Mouse (Mus musculus) adipocyte (in vitro differentiated cells): ENCODE data around the gene Rhof.

ENCODE experiments used
- DNase-seq: peaks from one replicate; pipeline ENCODE4 v3.0.0-alpha.2; 2016; ENCODE audit warnings: low spot score

Gene Rhof

DNA sequence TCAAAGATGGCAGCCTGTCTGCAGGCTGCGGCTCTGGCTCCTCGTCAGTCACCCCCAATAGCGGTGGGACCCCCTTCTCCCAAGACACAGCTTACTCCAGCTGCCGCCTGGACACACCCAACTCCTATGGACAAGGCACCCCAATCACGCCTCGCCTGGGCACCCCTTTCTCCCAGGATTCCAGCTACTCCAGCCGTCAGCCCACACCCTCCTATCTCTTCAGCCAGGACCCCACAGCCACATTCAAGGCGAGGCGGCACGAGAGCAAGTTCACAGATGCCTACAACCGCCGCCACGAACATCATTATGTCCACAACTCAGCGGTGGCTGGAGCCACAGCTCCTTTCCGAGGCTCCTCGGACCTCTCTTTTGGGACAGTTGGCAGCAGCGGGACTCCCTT is 15.1 kb upstream of the Rhof start:
- DNase-seq = no peak

DNA sequence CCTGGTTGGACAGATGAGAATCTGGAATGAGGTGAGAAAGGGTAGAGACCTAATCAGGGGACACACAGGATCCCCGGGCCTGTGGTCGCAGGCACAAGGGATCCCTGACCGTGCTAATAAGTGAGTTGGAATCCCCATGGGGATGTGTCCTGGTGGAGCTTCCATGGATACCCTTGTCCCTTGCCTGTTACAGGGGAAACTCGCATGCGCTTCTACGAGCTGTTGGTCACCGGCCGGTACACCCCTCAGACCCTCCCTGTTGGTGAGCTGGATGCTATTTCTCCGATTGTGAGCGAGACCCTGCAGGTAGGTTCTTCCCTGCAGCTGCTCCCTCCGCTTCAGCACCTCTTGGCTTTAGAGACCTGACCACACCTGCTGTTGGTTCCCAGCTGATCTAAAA is 13.9 kb upstream of the Rhof start:
- DNase-seq = no peak

DNA sequence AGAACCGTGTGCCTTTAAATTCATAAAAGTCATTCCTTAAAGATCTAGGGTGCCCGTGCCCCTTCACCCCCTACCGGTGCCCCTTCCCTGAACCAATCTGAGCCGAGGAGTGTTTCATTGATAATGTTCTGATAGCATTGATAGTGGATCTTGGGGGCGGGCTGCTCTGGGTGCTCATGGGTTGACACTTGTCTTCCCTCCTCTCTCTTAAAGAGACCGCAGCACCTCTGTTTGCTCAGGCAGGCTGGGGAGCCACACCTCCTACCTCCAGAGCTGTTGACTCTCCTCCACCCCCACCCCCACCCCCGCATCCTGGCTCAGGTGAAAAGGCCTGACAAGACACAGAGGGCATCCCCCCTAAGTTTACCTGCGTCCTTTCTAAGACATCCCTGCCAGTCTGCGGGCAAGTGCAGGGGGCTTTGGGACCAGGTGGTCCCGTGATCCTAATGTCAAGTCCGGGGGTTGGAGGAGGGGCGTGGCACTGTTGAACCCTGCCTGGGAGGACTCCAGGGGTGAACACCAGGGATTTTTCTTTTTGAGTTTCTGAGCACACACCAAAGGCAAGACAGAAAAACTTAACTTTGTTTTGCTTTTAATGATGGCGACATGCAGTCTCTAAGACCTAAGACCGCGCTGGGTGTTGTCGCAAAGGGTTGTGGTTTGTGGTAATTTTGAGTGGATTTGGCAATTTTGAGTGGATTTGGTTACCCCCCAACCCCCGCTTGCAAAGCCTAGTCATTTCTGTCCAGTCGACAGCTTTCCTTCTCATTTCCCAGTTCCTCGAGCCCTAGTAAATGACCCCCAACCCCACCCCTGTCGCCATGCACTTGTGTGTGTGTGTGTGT is 12.5 kb upstream of the Rhof start:
- DNase-seq = no peak

DNA sequence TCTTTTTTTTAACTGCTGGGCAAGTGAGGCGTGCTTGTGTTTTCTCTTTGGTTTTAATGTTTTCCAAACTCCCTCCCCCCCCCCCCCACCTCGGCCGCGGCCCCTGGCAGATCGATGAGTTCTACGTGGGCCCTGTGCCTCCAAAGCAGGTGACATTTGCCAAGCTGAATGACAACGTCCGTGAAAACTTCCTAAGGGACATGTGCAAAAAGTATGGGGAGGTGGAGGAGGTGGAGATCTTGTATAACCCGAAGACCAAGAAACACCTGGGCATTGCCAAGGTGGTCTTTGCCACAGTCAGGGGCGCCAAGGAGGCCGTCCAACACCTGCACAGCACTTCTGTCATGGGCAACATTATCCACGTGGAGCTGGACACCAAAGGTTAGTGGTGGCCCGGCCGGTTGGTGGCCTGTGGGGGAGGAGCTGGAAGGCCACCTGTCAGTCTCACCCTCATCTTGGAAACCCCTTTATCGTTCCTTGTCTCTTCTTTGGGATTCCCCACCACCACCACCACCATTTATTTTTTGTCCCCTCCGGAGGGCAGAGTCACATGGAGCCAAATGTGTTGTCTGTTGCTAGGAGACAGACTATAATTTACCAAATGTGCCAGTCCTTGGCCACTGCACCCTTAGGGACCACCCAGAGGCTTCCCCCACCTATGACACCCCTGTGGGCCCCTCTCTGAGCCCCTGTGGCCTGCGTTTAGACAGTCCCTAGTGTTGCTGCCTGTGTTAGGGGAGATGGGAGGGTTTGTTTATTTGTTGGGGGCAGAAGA is 11.7 kb upstream of the Rhof start:
- DNase-seq = no peak

DNA sequence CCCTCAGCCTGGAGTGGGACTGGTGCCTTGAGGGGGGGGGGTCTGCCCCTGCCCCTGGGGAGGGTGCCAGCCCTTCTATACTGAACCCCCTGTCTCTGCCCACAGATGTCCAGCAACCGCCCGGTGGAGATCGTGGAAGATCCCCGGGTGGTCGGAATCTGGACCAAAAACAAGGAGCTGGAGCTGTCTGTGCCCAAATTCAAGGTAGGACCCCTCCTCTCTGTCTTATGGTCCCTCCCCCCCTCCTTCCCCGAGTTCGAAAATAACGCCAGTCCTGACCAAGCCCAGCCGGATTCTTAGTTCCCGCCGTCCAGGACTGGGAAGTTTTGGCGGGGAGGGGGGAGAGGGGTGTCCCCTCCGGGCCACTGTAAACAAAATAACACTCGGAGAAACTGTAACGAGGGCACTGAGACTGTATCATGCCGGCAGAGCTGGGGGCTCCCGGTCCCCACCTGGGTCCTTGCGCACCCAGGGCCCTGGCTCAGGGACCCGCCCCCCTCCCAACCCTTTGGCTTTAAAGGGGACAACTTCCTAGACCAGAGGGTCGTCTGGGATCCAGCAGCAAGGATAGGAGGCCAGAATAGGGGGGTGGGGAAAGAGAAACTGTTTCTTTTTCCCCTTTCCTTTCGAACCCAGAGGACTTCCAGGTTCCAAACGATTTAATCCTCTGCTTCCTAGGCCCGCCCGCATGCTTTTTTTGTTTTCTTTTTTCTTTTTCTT is 10.9 kb upstream of the Rhof start:
- peak; percentile 60 for DNase-seq

DNA sequence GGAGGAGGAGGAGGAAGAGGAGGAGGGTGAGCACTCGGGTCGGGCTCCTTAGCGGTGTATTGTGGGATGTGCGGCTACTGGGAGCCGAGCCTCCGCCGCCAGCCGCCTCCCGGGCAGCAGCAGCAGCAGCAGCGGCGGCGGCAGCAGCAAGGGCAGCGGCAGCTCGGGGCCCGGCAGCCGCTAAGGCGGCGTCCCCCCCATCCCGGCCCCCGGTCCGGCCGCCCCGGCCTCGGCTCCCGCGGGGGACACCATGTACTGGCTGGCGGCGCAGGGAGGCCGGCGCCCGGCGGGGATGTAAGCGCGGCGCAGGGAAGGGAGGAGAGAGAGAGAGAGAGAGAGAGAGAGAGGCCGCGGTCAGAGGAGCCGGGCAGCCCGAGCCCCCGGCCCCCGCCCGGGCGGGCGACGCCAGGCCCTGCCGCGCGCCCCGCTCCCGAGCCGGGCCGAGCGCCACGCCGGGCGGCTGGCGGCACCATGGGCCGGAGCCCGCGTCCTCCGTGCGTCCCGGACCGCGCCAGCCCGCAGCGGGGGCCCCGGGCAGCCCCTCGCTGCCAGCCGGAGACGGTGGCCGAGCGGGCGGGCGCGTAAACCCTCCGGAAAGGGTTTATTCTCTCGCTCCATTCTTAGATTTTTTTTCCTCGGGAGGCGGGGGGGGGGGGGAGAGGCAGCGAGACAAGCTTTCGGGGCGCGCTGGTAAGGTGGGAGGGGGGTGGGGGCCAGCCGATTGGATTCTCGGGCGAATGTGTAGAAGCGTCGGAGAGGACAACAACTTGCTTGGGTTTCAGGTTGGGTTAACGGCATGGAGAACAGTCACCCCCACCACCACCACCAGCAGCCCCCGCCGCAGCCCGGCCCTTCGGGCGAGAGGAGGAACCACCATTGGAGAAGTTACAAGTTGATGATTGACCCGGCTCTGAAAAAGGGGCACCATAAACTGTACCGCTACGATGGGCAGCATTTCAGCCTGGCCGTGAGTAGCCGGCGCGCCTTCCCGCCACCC is 10.0 kb upstream of the Rhof start, which contains the start of gene Setd1b:
Setd1b (plus strand) TSS at position 33 of the 997 bp plus-strand sequence.
- DNase-seq = peak; percentile 68

DNA sequence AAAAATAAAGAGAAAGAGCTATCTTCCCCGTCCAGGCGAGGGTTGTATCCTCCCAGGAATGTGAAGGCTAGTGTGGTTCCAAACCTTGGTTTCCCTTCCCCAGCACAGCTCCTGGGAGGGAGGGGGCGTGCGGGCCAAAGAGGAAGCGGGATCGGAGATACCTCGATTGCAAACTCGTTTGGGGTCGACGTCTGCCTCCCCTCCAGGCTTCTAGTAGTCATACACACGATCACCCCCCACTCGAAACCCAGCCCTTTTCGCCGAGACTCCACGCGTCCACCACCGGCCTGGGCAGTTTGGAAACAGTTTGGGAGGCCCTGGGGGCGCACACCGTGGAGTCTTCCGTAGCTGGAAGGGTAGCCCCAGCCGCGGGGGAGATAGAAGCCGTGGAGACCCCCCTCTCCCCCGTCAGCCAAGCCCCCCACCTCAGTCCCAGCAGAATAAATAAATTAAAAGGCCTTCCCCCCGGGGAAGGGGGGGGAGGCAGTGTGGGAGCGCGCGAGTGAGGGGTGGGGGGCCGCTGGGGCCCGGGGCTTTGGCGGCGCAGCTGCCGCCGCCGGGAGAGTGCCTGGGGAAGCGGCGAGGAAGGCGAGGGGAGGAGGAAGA is 9.2 kb upstream of the Rhof start:
- no peak for DNase-seq

DNA sequence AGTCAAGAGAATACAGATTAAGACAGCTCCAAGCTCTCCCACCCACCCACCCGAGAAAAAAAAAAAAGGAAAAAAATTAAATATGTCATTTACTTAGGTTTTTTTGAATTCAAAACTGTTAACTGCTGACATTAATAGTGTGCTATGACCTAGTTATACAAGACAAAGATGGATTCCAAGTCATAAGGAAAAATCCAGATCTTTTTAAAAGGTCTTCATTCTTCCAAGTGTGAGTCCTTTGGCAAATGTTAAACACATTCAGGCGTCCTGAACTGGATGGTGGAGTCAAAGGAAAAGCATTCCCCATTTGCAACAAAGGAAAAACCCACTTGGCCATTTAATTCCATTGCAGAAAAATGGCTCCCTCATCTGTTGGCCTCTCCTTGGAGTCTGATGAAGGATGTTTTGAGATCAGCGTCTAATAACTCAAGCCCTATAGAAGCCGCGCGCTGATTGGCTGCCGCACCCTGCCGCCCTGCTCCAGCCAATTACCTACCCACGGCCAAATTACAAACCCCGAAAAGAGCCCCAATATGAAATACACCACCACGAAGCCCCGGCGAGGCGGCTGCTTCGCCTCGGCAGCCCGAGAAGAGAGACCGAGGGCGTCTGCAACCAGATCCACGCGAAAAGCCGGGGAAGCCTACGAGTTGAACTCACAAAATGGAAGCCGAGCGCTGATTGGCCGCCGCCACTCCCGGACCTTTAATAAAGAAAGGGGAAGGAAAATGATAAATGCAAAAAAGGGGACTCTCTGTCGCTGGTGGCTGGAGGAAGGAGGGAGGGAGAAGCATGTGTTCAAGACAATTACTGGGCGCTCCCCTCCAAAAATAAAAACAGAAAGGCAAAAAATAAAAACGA is 8.4 kb upstream of the Rhof start:
- peak; percentile 97 for DNase-seq

DNA sequence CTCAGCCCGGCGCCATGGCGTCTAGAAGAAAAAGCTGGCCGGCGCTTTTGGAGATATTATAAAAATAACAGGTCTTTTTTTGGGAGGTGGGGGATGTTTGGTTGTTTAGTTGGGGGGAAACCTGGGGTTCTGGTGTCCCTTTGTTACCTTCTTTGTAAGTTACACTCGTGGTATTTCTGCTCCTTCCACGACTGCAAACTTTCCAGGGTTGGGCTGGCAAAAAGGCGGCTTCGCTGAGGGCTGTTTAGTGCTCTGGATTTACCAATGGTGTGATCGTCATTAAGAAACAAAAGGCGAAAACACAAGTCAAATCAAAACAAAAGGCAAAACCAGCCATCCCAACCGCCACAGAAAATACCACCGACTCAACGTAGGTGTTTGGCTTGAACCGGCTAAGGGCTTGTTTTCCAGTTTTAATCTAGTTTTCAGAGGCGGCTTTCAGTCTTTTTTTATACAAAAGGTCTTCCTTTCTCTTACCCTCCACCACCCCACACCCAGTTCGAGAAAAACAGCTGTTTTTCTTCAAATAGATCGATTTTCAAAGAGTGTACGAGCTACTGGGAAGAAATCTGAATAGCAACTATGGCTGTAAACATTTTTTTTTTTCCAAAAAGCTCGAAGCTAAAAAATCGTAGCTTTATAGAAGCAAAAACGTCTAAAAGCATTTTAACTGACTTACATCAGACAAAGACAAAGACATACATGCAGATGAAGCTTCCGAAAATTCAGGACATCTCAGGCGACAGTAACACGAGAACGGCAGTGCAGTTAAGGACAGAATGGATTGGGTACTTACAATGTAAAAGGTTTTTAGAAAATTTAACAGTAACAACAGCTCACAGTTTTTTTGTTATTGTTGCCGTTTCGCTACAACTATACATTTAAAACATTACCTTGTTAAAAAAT is 7.5 kb upstream of the Rhof start:
- peak; percentile 74 for DNase-seq

DNA sequence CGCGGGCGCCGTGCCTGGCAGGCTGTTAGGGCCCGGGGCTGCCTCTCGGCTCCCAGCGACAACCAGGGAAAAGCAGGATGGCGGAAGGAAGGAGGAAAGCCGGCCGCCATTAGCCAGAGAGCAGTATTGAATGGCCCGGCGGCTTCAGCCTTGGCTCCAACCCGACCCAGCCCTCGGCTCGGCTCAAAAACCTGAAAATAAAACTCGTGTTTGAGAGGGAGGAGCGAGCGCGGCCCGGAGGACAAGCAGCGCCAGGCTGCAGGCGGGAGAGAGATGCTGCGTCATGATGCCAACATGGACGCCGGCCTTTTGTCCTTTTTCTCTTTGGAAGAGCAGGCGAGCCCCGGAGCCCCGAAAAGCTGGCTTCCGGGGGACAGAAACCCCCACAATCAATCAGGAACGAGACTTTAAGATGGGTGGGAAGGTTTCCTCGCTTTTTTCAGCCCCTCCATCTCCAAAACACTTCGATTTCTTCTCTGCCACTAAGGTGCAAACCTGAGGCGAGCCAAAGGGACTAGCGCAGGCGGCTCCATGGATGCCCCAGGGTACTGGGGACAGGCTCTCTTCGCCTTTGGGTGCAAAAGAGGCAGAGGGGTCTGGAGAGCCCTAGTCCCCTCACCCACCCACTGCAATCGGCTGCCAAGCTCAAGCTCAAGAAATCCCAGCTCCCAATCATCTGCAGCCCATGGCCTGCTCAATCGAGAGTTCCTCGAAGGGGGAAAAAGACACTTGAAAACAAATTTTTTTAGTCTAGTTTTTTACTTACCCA is 6.6 kb upstream of the Rhof start:
- DNase-seq = peak; percentile 92

DNA sequence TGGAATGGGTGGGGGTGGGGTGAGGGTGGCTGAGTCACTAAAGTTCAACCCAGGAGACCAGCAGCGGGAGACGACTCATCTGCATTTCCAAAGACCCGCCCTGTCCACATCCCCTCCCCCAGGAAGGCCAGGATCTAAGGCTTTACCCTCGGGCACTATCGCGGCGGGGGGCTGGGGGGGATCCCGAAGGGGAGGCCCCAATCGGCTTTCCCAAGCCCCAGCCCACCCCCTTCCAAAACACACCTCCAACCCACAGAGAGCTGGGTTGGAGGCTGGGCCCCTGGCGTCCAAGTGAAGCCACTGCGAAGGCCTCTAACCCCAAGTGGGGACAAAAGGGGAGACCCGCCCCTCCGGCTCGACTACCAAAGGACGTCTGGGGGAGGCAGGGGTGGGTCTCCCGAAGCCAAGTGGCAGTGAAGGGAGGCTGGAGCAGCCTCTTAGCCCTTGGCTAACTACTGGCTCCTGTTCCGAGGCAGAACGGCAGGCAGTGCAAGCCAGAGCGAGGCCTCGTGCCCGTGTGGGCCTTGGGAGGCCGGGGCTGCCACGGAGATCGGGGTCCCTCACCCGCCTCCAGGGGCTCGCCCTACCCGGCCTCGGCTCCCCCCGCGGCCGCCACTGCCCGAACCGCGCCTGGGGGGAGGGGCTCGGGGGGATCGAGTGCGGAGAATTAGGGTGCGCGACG is 5.9 kb upstream of the Rhof start:
- peak; percentile 96 for DNase-seq

DNA sequence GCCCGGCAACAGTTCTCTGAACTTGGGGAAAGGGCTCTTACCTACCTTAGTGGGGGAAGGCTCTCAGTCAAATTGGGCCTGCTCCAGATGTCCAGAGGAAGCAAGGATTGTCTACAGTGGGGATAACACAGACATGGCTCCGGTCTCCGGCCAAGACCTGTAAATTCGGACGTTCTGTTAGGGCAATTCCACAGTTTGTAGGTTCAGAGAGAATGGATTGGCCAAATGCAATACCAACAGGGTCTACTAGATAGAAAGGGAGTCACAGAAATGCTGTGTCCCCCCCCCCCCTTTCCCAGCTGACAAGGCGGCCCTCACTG is 5.4 kb upstream of the Rhof start:
- DNase-seq = no peak

DNA sequence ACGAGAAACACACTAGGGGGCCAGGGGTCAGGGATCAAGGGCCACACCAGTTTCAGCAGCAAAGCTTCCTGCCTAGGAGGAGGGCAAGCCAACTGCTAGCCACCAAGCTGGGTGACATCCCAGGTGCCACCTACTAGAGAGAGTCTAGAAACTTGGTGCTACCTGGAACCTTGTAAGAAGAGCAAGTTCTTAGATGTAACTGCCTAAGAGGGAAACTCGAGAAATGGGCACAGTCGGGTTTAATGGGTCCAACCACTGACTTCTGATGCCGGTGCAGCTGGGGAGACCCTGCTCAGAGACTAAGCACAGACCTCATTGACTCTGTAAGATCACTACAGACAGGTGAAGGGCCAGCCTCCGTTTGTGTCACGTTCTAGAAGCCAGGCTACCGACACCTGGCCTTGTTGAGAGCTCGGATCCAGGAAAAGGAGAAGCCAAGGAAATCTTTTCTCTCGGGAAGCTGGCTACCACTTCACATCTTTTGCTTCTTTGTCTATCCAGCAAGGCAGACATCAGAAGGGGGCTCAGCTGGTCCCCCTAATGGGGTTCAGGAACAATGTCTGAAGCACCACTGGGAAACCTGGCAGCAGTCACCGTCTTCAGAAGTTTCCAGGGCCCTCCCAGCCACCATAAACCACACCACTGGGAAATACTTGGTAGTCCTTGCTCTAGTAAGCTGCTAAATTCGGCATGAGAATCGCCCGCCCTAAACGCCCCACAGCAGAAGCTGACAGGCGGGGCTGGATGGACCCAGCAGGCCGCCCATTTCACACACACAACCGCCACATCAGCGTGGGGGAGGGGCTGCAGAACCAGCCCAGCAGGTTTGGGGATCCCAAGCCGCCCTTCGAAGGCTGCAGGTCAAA is 4.8 kb upstream of the Rhof start:
- peak; percentile 97 for DNase-seq

DNA sequence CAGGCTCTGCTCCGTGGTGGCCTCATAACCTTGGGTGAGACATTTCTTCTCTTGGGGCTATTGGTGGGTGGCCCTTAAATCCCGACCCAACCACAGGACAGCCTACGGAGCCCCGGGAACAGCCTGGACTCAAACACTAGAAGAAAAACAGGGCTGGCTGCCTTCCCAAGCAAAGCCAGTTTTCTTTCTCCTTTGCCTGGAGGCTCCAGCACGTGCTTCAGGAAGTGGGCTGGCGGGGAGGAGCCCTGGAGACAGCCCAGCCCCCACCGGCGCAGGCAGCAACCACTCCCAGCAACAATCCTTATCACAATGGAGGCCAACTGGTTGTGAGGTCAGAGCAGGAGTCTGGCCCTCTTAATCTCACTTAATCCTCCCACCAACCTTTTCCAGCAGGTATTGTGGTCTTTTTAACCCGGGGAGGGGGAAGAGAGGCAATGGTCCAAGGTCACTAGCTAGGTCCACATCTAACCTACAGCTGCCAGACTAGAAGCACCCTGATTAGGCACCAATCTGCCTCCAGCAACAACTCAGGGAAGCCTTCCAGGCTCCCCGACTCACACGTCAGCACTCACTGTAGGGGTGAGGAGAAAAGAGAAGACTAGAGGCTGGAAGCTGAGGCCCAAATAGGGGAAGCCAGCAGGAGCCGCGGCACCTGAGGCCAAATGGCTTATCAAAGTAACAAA is 4.0 kb upstream of the Rhof start:
- peak; percentile 99 for DNase-seq

DNA sequence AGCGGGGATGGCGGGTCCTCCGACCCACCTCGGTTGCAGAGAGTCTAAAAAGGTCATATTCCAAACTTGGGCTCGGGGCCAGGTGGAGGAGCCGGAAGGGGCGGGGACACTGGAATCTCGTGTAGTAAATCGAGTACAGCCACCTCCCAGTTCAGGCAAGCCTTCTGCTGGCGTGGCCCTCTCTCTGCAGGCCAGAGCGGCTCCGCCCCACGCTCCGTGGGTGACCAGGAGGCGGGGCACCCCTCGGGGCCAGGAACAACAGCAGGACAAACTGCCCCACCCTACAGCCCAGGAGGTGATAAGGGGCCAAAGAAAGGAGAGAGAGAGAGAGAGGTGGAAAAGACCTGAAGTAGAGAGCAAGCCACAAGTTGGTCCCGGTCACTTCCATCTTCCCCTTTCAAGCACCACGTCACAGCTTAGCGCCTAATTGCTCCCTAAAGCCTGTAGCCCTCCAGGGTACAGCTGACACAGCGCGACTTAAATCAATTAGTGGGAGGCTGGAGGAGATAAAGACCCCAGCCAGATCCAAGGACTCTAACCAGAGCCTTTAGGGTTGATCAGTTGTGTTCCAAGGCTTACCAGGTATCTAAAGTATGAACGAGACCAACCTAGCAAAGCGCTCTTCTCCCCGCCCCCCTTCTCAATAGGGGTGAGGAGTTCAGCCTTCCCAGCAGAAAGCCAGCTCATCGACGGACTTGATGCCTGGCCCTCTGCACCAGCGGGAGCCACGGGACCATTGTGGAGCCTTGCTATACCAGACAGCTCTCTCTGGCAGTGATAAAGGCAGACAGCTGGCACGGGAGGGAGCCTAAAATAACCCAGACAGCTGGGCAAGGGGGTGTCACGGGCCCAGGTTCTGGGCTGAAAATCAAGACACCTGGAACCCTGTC is 3.2 kb upstream of the Rhof start:
- DNase-seq = peak; percentile 97
